Mouse (Mus musculus): ENCODE measurements around the gene Ift122. TPM values are rescaled to one million over a fixed set of nuclear protein-coding genes. Genes with fewer than 3 reads are reported as not detected.

Gene Ift122
- total RNA-seq, 2 experiments from 2014 or later = 28.7 to 30.3 TPM

GRCm38 (mm10) chr6:115919876-115920275 is 66.6 kb downstream of the Ift122 start:
- no peak for DNase-seq (ENCODE audit: low spot score in 2 of 2)

DNA sequence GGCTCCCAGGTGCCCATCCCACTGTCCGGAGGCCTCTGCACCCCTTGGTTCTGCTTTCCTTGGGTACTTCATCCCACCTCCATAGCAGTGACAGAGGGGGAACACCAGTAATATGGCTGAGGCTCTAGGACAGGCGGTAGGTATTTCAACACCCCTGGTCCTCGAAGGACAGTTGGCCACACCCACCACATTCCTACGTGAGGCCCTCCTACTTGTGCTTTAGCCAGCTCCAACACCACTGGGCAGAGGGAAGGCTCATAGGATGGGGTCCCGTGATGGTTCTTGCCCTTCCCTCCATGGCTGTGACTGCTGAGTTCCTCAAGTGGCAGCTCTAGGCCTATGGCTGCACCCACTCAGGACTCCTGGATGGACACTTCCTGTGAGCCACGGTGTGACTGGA is 71.6 kb downstream of the Ift122 start:
- DNase-seq (ENCODE audit: low spot score in 2 of 2) = no peak

DNA sequence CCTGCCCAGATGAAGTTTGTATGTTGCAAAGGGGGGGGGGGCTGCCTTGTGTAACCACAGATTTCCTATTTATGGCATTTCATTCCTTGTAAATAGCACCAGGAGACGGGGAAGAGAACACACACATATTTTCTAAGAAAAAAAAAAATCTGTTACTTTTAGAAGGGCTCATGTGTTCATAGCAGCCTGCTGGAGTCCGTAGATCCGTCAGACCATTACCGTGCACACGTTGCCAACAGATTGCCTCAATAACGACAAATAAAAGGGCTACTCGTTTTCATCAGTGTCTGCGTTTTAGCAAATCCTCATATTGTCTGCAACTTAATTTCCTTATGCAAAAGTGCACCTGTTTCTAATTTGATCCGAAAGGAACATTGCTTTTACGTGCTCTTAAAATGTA is 73.1 kb downstream of the Ift122 start:
- no peak for DNase-seq (ENCODE audit: low spot score in 2 of 2)

DNA sequence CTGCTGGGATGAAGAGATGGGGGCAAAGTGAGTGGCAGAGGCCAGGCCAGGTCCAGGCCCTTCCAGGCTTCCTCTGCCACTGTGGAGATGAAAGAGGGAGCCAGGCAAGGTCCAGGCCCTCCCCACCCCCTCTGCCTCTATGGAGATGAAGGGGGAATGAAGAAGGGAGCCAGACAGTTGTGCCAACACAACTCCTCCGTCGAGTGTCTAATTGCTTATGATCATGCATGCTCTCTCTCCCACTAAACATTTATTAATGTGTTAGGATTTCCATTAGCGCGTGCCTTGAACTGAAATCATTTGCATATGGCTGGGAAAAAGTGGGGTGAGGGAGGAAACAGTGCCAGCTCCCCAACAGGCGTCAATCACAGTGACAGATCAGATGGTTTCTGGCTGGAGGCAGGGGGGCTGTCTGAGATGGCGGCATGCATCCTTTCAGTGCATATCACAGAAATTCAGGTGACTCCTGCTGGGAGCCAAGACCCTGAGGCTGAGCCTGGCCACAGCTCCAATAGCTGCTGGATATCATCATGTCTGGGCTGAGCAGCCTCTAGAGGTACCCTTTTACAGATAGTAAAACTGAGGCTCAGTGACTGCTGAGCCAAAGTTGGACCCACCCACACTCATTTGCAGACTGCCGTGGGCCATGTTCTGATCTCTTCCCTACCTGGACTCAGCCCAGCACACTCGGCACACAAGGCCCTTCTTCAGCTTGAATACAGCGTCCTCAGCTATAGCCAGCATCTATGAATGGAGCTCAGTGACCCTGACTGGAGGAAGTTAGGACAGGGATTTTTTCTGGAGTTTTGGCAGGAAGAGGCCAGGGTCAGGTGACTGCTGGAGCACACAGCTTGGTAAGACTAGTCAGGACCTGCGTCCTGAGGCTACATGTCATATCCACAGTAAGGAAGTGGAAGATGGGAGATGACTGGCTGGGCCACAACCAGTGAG is 74.3 kb downstream of the Ift122 start:
- DNase-seq (ENCODE audit: low spot score in 2 of 2) = no peak

DNA sequence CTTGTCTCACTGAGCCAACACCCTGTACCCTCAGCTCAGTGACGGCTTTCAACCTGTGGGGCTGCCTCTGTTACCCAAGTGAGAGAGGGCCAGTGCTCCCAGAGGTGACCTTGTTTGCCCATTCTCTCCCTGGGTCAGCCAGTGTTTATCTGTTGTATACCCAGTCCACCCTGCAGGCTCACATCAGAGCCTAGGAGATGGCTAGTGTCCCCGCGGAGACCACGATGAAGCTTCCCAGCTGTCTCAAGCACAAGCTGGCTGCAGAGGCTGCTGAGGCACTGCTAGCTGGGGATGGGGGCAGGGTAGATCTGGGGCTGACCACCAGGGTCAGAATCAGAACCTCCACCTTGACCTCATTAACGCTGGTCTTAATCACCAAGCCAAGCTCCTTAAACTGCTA is 76.7 kb downstream of the Ift122 start:
- no peak for DNase-seq (ENCODE audit: low spot score in 2 of 2)

DNA sequence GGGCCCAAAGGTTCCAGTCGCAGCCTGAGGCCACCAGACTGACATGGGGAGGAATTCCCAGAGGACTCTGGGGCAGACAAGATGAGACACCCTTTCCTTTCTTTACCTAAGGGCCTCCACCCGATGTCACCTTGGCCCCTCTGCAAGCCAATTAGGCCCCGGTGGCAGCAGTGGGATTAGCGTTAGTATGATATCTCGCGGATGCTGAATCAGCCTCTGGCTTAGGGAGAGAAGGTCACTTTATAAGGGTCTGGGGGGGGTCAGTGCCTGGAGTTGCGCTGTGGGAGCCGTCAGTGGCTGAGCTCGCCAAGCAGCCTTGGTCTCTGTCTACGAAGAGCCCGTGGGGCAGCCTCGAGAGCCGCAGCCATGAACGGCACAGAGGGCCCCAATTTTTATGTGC is 78.4 kb downstream of the Ift122 start, which contains the start of gene Rho:
TSS of gene Rho (plus strand) at position 110 of the 400 bp plus-strand sequence.
- no peak for DNase-seq (ENCODE audit: low spot score in 2 of 2)

DNA sequence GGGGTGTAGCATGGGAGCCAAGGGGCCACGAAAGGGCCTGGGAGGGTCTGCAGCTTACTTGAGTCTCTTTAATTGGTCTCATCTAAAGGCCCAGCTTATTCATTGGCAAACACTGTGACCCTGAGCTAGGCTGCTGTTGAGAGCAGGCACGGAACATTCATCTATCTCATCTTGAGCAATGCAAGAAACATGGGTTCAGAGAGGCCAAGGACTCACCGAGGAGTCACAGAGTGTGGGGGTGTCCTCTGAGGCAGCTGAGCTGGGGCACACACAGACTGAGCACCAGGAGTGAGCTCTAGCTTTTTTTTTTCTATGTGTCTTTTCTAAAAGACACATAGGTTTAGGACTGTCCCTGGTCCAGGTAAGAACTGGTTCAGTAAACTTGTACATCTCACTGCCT is 79.1 kb downstream of the Ift122 start:
- no peak for DNase-seq (ENCODE audit: low spot score in 2 of 2)

DNA sequence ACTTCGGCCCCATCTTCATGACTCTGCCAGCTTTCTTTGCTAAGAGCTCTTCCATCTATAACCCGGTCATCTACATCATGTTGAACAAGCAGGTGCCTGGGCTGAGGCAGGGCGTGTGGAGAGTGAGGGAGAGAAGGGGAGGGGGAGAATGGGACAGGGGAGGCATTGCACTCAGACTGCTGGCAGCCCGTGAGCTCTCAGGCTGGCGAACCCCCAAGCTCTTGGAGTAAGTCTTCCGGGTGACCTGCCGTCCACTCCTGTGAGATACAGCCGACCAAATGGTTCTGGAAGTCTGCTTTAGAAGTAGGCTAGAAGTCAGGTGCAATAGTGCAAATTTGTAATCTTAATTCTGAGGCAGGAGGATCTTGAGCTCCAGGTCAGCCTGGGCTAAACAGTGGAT is 82.3 kb downstream of the Ift122 start:
- no peak for DNase-seq (ENCODE audit: low spot score in 2 of 2)

- DNase-seq (ENCODE audit: low spot score in 2 of 2) = no peak
These were observed 84.7 kb downstream of the Ift122 start for GRCm38 (mm10) chr6:115938011-115938410.

GRCm38 (mm10) chr6:115938798-115939197 is 85.5 kb downstream of the Ift122 start:
- DNase-seq (ENCODE audit: low spot score in 2 of 2) = no peak

DNA sequence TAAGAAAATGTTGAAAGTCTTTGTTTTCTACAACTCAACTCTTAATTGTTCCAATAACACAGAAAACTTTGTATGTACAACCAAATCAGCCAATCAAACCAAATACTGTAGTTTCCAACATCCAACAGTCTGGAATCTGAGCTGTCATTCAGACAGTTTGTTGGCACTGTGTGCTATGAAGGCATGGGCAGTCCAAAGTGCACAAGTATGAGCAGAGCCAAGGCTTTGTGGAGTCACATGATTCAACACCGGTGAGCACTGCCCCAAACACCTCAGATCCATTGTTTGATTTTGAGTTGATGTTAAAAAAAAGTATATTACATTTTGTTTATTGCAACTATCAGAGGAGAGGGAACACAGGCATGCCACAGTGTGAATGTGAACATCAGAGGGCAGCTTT is 87.3 kb downstream of the Ift122 start:
- no peak for DNase-seq (ENCODE audit: low spot score in 2 of 2)

- DNase-seq (ENCODE audit: low spot score in 2 of 2) = no peak
These were observed 87.9 kb downstream of the Ift122 start for GRCm38 (mm10) chr6:115941128-115941527.

GRCm38 (mm10) chr6:115943498-115944427 is 90.5 kb downstream of the Ift122 start:
- DNase-seq (ENCODE audit: low spot score in 2 of 2) = no peak

DNA sequence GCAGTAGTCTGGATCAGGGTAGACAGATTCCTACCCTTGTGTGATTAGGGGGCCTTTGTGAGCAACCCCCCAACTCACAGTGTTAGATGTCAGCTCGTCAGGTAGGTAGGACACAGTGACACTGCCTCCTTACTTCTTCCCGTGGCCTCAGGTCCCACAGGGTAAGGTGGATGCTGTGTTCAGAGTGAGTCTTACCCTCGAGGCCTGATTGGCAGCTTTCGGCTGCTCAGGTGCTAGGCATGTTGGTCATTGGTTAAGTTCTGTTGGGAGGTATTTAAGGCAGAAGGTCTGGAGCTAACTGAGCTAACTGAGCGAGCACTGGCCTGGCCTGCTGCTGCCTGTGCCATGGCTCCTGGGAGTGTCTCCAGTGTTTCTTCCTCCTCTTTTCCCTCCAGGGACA is 91.4 kb downstream of the Ift122 start, which contains the start of gene H1foo:
TSS of gene H1foo (plus strand) at position 301 of the 400 bp plus-strand sequence.
- DNase-seq (ENCODE audit: low spot score in 2 of 2) = no peak

DNA sequence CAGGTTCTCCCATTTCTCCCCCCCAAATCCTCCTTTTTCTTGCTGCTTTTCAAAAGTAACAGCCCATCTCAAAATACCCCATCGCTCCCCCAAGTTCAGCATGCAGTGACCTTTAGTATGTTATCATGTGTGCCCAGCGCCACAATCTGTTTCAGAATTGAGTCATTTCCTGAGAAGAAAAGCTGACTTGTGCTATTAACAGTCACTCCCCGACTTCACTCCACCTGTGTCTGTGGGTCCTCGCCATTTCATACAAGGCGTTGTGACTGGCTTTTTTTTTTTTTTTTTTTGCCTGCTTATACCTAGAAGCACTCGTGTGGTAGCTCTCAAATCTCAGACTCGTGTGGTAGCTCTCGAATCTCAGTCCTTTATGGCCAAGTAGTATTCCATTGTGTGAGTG is 92.4 kb downstream of the Ift122 start:
- DNase-seq (ENCODE audit: low spot score in 2 of 2) = no peak

DNA sequence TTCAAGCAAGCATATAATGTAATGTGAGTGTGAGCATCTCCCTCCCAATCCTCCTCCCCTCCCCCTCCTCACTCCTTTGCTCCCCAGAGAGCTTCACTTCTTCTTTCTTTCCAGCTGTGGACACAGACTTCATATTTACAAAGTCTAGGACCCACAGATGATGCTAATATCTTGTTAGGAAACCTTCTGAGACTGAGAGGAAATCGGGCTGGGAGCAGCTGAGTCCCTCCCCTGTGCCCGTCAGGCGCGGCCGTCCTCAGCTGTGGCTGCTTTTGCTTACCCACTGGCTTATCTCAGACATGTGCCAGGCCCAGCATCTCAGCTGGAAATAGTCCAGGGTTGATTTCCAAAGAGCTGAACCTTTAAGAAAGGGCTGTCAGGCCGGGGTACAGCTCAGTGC is 93.1 kb downstream of the Ift122 start:
- no peak for DNase-seq (ENCODE audit: low spot score in 2 of 2)

GRCm38 (mm10) chr6:115954506-115955074 is 101.3 kb downstream of the Ift122 start:
- DNase-seq (ENCODE audit: low spot score in 2 of 2) = no peak

DNA sequence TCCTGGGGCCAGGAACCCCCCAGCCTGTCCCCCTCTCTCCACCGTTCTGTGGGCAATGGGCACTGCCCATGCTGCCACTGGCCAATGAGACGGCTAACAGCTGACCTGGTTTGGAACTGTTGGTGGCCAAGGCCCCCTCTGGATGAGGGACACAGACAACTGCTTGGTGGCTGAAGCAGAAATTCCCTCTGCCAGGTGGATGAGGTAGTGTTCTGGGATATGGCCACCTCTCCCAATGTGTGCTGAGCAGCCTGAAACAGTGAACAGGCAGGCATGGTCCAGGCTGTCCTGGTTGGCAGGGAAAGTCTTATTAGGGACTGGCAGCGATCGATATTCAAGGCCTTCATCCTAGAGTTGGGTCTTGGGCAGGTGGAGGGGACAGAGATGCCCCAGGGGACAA is 101.9 kb downstream of the Ift122 start:
- no peak for DNase-seq (ENCODE audit: low spot score in 2 of 2)

- DNase-seq (ENCODE audit: low spot score in 2 of 2) = no peak
These were observed 102.4 kb downstream of the Ift122 start for GRCm38 (mm10) chr6:115955664-115956063.

GRCm38 (mm10) chr6:115956418-115956921 is 103.2 kb downstream of the Ift122 start:
- no peak for DNase-seq (ENCODE audit: low spot score in 2 of 2)

- no peak for DNase-seq (ENCODE audit: low spot score in 2 of 2)
These were observed 103.8 kb downstream of the Ift122 start for GRCm38 (mm10) chr6:115956922-115957601.
